Mouse (Mus musculus): ENCODE measurements at regions not wholly inside any gene's neighbourhood (a gene's known extent, or its start where the extent isn't known, plus 50 kb on each side); places are given as distances from the start of the nearest gene placed in this dataset.

- TF ChIP-seq CTCF (IDR thresholded peaks at IDR 0.05; ENCODE audit: extremely low read depth, insufficient read length, insufficient replicate concordance, low read depth, low read length) (no peak), POLR2A (IDR thresholded peaks at IDR 0.05; ENCODE audit: low read depth, low read length) (no peak)
These were observed 307.8 kb downstream of the Adgrl2 start for GRCm38 (mm10) chr3:148682445-148682994.
